18 mouse cellular contexts compared by ENCODE assay signal in the genomic region with DNA sequence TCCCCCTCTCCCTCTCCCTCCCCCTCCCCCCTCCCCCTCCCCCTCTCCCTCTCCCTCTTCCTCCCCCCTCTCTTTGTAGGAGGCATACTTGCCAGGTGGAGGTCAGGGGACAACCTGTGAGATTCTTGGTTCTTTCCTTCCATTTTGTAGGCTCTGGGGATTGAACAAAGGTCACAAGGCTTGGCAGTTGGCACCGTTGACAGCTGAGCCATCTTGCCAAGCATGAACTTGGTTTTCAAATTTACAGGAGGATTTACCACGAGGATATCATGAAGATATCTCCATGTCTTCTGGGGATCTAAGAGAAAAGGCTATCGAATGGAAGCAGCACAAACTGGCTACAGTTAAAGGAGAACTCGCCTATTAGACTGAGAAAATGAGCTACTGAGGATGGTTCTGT.
DNase-seq lines count a peak whose midpoint lies in the region; ATAC-seq and TF ChIP-seq lines count a peak whose summit lies in the region.
"Had no signal": no experiment of that assay in that cellular context is flagged by ENCODE, and none has a peak within 500 bp of the region (broad histone marks: within the 10 kb centered on the region; RNA-seq: fewer than 3 reads in every experiment).

No protein-coding gene starts in this region.

- no peak for ATAC-seq in intestine, embryonic 14.5 days (replicated peaks; ENCODE audit: low FRiP score, low TSS enrichment, low read depth)
- 0 out of 2 replicates have a peak, but pooled peaks have one; percentile 42 for ATAC-seq in intestine, postnatal 0 days
- ATAC-seq in granulocyte monocyte progenitor cell, adult 5-6 weeks (replicated peaks; ENCODE audit: poor library complexity, severe bottlenecking) = no peak
- ATAC-seq: forebrain, embryonic 15.5 days had no signal

- H3K9ac ChIP-seq in intestine, embryonic 14.5 days (ENCODE audit: low read length) = no peak overlapping the region
- H3K9ac ChIP-seq in intestine, postnatal 0 days (ENCODE audit: low read depth, low read length) = no peak overlapping the region
- H3K9ac ChIP-seq: embryonic facial prominence, embryonic 13.5 days; forebrain, embryonic 15.5 days; hindbrain, embryonic 12.5 days; limb, embryonic 12.5 days; liver, embryonic 14.5 days had no signal

- no peaks in the 10 kb centered on the region for H3K27me3 ChIP-seq in kidney, adult 2 months (replicated peaks; ENCODE audit: control insufficient read depth, insufficient read depth, low read length)
- H3K27me3 ChIP-seq in intestine, embryonic 14.5 days (replicated peaks; ENCODE audit: control insufficient read depth, insufficient read depth, low read length) = no peaks in the 10 kb centered on the region
- H3K27me3 ChIP-seq in intestine, postnatal 0 days (replicated peaks; ENCODE audit: control insufficient read depth, insufficient read depth, low read length) = no peaks in the 10 kb centered on the region
- H3K27me3 ChIP-seq: forebrain, embryonic 15.5 days; hindbrain, embryonic 12.5 days; limb, embryonic 12.5 days had no signal

- H3K9me3 ChIP-seq in intestine, embryonic 14.5 days (ENCODE audit: control insufficient read depth, low read length) = no peaks in the 10 kb centered on the region
- no peaks in the 10 kb centered on the region for H3K9me3 ChIP-seq in intestine, postnatal 0 days (ENCODE audit: control insufficient read depth)
- H3K9me3 ChIP-seq: embryonic facial prominence, embryonic 13.5 days; forebrain, embryonic 15.5 days; heart, embryonic 10.5 days; hindbrain, embryonic 12.5 days; limb, embryonic 12.5 days had no signal

- TF ChIP-seq POLR2A in kidney, adult 2 months (IDR thresholded peaks at IDR 0.05; ENCODE audit: low read depth, low read length) = no peak

- 0 out of 2 replicates have a peak overlapping the region, but pooled peaks have one; percentile 5 for H3K27ac ChIP-seq in kidney, adult 2 months (ENCODE audit: insufficient read depth, low read depth, low read length)
- H3K27ac ChIP-seq in intestine, embryonic 14.5 days (ENCODE audit: low read depth) = peak overlapping the region; percentile 69
- no peak overlapping the region for H3K27ac ChIP-seq in intestine, postnatal 0 days (ENCODE audit: low read depth, low read length)
- H3K27ac ChIP-seq: embryonic facial prominence, embryonic 13.5 days; forebrain, embryonic 15.5 days; heart, embryonic 10.5 days; limb, embryonic 12.5 days; liver, embryonic 14.5 days had no signal

- no peak overlapping the region for H3K4me2 ChIP-seq in intestine, embryonic 14.5 days (ENCODE audit: low read length)
- no peak overlapping the region for H3K4me2 ChIP-seq in intestine, postnatal 0 days (replicated peaks; ENCODE audit: low read depth)
- H3K4me2 ChIP-seq: embryonic facial prominence, embryonic 13.5 days; forebrain, embryonic 15.5 days; hindbrain, embryonic 12.5 days; limb, embryonic 12.5 days had no signal

- intact Hi-C loops in left cerebral cortex, postnatal 14 days (cut with DNase I) = no loop called here

- no peak overlapping the region for H3K4me3 ChIP-seq in kidney, adult 2 months (ENCODE audit: insufficient read depth, low read depth, low read length)
- no peak overlapping the region for H3K4me3 ChIP-seq in intestine, embryonic 14.5 days (ENCODE audit: low read depth, low read length)
- H3K4me3 ChIP-seq in intestine, postnatal 0 days (ENCODE audit: low read depth, low read length) = no peak overlapping the region
- H3K4me3 ChIP-seq: embryonic facial prominence, embryonic 13.5 days; forebrain, embryonic 15.5 days; heart, embryonic 10.5 days; hindbrain, embryonic 12.5 days; limb, embryonic 12.5 days had no signal

- 51% methylated on average over 4 of the region's 4 CpGs for WGBS in kidney, adult 2 months
- 73% methylated on average over 4 of the region's 4 CpGs for WGBS in intestine, embryonic 14.5 days
- 42% methylated on average over 4 of the region's 4 CpGs for WGBS in intestine, postnatal 0 days

- DNase-seq in kidney, adult 2 months = peak; percentile 74
- DNase-seq in kidney, postnatal 14 days = no peak
- no peak for DNase-seq in intestine, embryonic 14.5 days (ENCODE audit: low spot score)
- DNase-seq in kidney, postnatal 25 days = peak; percentile 25 to 55
- no peak for DNase-seq in gastrocnemius, postnatal 25 days
- DNase-seq in left cerebral cortex, postnatal 14 days (ENCODE audit: low spot score in 2 of 2) = no peak
- DNase-seq: adrenal gland, postnatal 10 days; cerebellum, adult 9-11 months; gastrocnemius, postnatal 14 days; heart, postnatal 10 days had no signal

- H3K4me1 ChIP-seq in kidney, adult 2 months (ENCODE audit: control insufficient read depth, insufficient read depth, low read length) = 0 out of 2 replicates have a peak, but pooled peaks cover 3% of the 10 kb centered on the region
- peaks cover 16% of the 10 kb centered on the region for H3K4me1 ChIP-seq in intestine, embryonic 14.5 days (replicated peaks; ENCODE audit: control insufficient read depth, insufficient read depth, low read length)
- H3K4me1 ChIP-seq in intestine, postnatal 0 days (replicated peaks; ENCODE audit: control insufficient read depth, insufficient read depth, low read length) = peaks cover 13% of the 10 kb centered on the region

- no peak for TF ChIP-seq CTCF in kidney, adult 2 months (conservative IDR thresholded peaks at IDR 0.05; ENCODE audit: insufficient read depth, insufficient read length, low read depth, low read length)
- no peak for TF ChIP-seq CTCF in intestine, postnatal 0 days (IDR thresholded peaks at IDR 0.05; ENCODE audit: low read depth)

- no peaks in the 10 kb centered on the region for H3K36me3 ChIP-seq in kidney, adult 2 months (ENCODE audit: control insufficient read depth, insufficient read depth, low read length)
- no peaks in the 10 kb centered on the region for H3K36me3 ChIP-seq in intestine, embryonic 14.5 days (ENCODE audit: control insufficient read depth, insufficient read depth, low read length)
- no peaks in the 10 kb centered on the region for H3K36me3 ChIP-seq in intestine, postnatal 0 days (ENCODE audit: control insufficient read depth, insufficient read depth)
- H3K36me3 ChIP-seq: embryonic facial prominence, embryonic 13.5 days; forebrain, embryonic 15.5 days; heart, embryonic 10.5 days; hindbrain, embryonic 12.5 days; limb, embryonic 12.5 days had no signal

Comparison
In these comparisons a context has a peak if more than half of its experiments do, and no peak if none do; other contexts are left out.
1. DNase-seq: peak in kidney, adult 2 months (single experiment) and kidney, postnatal 25 days (2 of 2); none in kidney, postnatal 14 days (single experiment), intestine, embryonic 14.5 days (single experiment), gastrocnemius, postnatal 25 days (single experiment) and left cerebral cortex, postnatal 14 days (0 of 2).